Mouse (Mus musculus): ENCODE data around the gene Ptov1. TPM values are rescaled to one million over a fixed set of nuclear protein-coding genes. Genes with fewer than 3 reads are reported as not detected.

Ptov1 gene
- polyA plus RNA-seq, 1 experiment from 2014 or later = 459 TPM

DNA sequence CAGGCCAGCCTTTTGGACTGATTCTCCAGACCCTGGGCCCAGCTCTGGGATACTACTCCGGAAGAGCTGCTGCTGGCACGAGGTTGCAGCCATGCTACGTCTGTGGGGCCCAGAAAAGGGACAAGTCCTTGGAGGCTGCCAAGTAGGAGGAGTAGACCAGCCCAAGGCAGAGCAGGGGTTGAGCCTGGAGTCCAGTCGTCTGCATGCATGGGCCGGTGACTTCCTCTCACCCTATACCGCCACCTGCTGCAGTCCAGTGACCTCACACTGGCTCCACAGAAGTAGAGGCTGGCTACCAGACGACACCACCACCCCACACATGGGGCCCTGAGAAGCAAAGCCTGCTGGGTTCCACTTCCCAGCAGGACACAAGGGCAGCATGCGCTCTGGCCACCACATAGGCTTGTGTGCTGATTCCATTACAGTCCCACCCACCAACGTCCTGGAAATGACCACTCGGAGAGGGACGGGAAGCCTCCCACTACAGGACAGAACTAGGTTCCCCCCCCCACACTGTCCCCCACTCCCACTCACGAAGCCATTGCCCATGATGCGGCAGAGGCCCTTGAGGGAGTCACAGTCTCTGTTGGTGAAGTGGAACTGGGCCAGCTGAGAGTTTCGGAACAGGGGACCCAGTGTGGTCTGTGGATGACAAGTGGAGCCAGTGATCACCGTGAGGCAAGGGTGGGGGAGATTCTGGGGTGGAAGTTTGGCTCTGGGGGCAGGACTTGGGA lies 3.1 kb downstream of the Ptov1 start:
- H3K4me3 ChIP-seq (replicated peaks) = peak overlapping the region; percentile 75
- ATAC-seq (ENCODE audit: low FRiP score) = no peak
- peak overlapping the region; percentile 68 for H3K27ac ChIP-seq (replicated peaks)
- WGBS = 50% methylated on average over 15 of the region's 15 CpGs
- H3K9me3 ChIP-seq (replicated peaks) = no peaks in the 10 kb centered on the region
- H3K9ac ChIP-seq (replicated peaks) = peak overlapping the region; percentile 9; the same call in 1 of the 2 replicates
- peak overlapping the region; percentile 80 for H3K4me2 ChIP-seq
- H3K4me1 ChIP-seq = peaks cover 56% of the 10 kb centered on the region
- no peaks in the 10 kb centered on the region for H3K27me3 ChIP-seq (replicated peaks)
- H3K36me3 ChIP-seq = peaks cover 43% of the 10 kb centered on the region

GRCm38 (mm10) chr7:44864595-44865542 lies 4.7 kb downstream of the Ptov1 start:
- Histone ChIP-seq H3K9ac (replicated peaks) (no peak overlapping the region), H3K9me3 (replicated peaks) (no peaks in the 10 kb centered on the region), H3K36me3 (peaks cover 45% of the 10 kb centered on the region), H3K4me2 (peak overlapping the region; percentile 80; the same call in 1 of the 2 replicates), H3K4me1 (peaks cover 62% of the 10 kb centered on the region), H3K27me3 (replicated peaks) (no peaks in the 10 kb centered on the region), H3K27ac (replicated peaks) (peak overlapping the region; percentile 68), H3K4me3 (replicated peaks) (no peak overlapping the region)
- 83% methylated on average over 24 of the region's 24 CpGs for WGBS
- no peak for ATAC-seq (ENCODE audit: low FRiP score)

DNA sequence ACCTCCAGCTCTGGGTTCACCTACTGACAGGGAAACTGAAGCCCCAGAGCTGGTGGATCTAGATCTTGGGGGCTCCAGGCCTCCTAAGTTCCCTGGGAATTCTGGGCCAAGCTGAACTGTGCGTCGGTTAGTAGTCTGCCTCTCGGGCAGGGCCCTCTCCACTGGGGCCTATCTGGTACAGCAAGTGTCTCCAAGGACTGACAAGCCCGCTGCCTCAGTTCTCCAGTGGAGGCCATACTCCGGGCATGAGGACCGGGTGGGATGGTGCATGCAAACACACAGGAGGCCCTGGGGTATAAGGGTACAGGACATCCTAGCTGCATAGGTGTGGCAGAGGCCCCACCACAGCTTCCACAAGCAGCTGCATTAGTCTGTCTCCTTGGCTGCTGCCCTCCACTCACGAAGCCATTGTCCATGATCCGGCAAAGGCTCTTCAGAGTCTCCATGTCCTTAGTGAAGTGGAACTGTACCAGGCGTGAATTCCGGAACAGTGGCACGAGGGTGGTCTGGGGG lies 5.5 kb downstream of the Ptov1 start:
- H3K27me3 ChIP-seq (replicated peaks) = no peaks in the 10 kb centered on the region
- H3K4me1 ChIP-seq = peaks cover 70% of the 10 kb centered on the region
- H3K4me2 ChIP-seq = no peak overlapping the region
- no peak overlapping the region for H3K27ac ChIP-seq (replicated peaks)
- WGBS = 88% methylated on average over 11 of the region's 11 CpGs
- H3K4me3 ChIP-seq (replicated peaks) = no peak overlapping the region
- peaks cover 45% of the 10 kb centered on the region for H3K36me3 ChIP-seq
- H3K9me3 ChIP-seq (replicated peaks) = no peaks in the 10 kb centered on the region
- ATAC-seq (ENCODE audit: low FRiP score) = no peak
- no peak overlapping the region for H3K9ac ChIP-seq (replicated peaks)

GRCm38 (mm10) chr7:44863210-44863609 lies 6.4 kb downstream of the Ptov1 start:
- Histone ChIP-seq H3K4me2 (no peak overlapping the region), H3K4me3 (replicated peaks) (no peak overlapping the region), H3K27ac (replicated peaks) (no peak overlapping the region), H3K4me1 (peaks cover 71% of the 10 kb centered on the region), H3K9ac (replicated peaks) (no peak overlapping the region), H3K9me3 (replicated peaks) (no peaks in the 10 kb centered on the region), H3K36me3 (peaks cover 45% of the 10 kb centered on the region), H3K27me3 (replicated peaks) (no peaks in the 10 kb centered on the region)
- 91% methylated on average over 14 of the region's 14 CpGs for WGBS
- ATAC-seq (ENCODE audit: low FRiP score) = no peak

- H3K4me2 ChIP-seq = no peak overlapping the region
- H3K27ac ChIP-seq (replicated peaks) = no peak overlapping the region
- H3K4me3 ChIP-seq (replicated peaks) = no peak overlapping the region
- H3K9me3 ChIP-seq (replicated peaks) = no peaks in the 10 kb centered on the region
- H3K27me3 ChIP-seq (replicated peaks) = no peaks in the 10 kb centered on the region
- H3K9ac ChIP-seq (replicated peaks) = no peak overlapping the region
- H3K4me1 ChIP-seq = peaks cover 70% of the 10 kb centered on the region
- peaks cover 45% of the 10 kb centered on the region for H3K36me3 ChIP-seq
- 87% methylated on average over 8 of the region's 8 CpGs for WGBS
- no peak for ATAC-seq (ENCODE audit: low FRiP score)
Measured at GRCm38 (mm10) chr7:44862434-44862833, 7.2 kb downstream of the Ptov1 start.

DNA sequence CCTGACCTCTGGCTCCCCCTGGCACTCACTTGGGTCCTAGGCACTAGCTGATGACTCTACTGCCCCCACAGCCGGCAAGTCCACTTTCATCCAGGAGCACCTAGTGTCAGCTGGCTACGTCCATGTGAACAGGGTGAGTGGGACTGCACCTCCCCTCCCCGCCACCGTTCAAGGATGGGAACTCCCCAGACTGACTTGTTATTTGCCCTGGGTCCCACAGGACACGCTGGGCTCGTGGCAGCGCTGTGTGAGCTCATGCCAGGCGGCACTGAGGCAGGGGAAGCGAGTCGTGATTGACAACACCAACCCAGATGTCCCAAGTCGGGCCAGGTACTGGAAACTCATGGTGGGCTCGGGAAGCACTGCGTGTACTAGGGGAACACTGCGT lies 8.2 kb downstream of the Ptov1 start:
- H3K9me3 ChIP-seq (replicated peaks) = no peaks in the 10 kb centered on the region
- H3K27me3 ChIP-seq (replicated peaks) = no peaks in the 10 kb centered on the region
- peaks cover 65% of the 10 kb centered on the region for H3K4me1 ChIP-seq
- WGBS = 76% methylated on average over 14 of the region's 14 CpGs
- H3K9ac ChIP-seq (replicated peaks) = no peak overlapping the region
- H3K4me3 ChIP-seq (replicated peaks) = no peak overlapping the region
- peak overlapping the region; percentile 46 for H3K27ac ChIP-seq (replicated peaks)
- ATAC-seq (ENCODE audit: low FRiP score) = no peak
- no peak overlapping the region for H3K4me2 ChIP-seq
- H3K36me3 ChIP-seq = peaks cover 42% of the 10 kb centered on the region

- 60% methylated on average over 22 of the region's 22 CpGs for WGBS
- ATAC-seq (ENCODE audit: low FRiP score) = no peak
- Histone ChIP-seq H3K36me3 (peaks cover 40% of the 10 kb centered on the region), H3K27ac (replicated peaks) (peak overlapping the region; percentile 46), H3K9me3 (replicated peaks) (no peaks in the 10 kb centered on the region), H3K4me3 (replicated peaks) (no peak overlapping the region), H3K9ac (replicated peaks) (peak overlapping the region; percentile 20; the same call in 1 of the 2 replicates), H3K4me1 (peaks cover 63% of the 10 kb centered on the region), H3K27me3 (replicated peaks) (no peaks in the 10 kb centered on the region), H3K4me2 (no peak overlapping the region)
Measured at GRCm38 (mm10) chr7:44860576-44861428, 8.8 kb downstream of the Ptov1 start.

DNA sequence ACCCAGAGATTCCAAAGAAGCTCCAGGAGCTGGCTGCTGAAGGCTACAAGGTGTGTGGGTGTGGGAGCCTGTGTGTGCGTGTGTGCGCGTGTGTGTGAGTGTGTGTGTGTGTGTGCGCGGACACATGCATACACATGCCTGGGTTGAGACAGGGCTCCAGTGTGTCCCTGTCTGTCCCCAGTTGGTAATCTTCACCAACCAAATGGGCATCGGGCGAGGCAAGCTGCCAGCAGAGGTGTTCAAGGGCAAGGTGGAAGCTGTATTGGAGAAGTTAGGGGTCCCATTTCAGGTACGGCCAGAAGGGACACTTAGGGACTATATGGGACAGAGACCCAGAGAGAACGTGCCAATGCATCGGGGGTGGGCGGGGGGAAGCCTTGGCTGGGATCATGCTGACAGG lies 9.7 kb downstream of the Ptov1 start:
- H3K27ac ChIP-seq (replicated peaks) = no peak overlapping the region
- 90% methylated on average over 11 of the region's 11 CpGs for WGBS

GRCm38 (mm10) chr7:44857905-44858304 lies 11.7 kb downstream of the Ptov1 start:
- Histone ChIP-seq H3K27ac (replicated peaks) (peak overlapping the region; percentile 95), H3K4me1 (peaks cover 73% of the 10 kb centered on the region), H3K27me3 (replicated peaks) (no peaks in the 10 kb centered on the region), H3K9me3 (replicated peaks) (no peaks in the 10 kb centered on the region), H3K4me2 (peak overlapping the region; percentile 91), H3K9ac (replicated peaks) (peak overlapping the region; percentile 93), H3K36me3 (peaks cover 23% of the 10 kb centered on the region), H3K4me3 (replicated peaks) (peak overlapping the region; percentile 81)
- 22% methylated on average over 8 of the region's 8 CpGs for WGBS
- ATAC-seq (ENCODE audit: low FRiP score) = no peak

More for the DNA sequence above, 9.7 kb downstream of the Ptov1 start:
- Histone ChIP-seq H3K4me2 (no peak overlapping the region), H3K4me1 (peaks cover 62% of the 10 kb centered on the region), H3K27me3 (replicated peaks) (no peaks in the 10 kb centered on the region), H3K4me3 (replicated peaks) (no peak overlapping the region), H3K36me3 (peaks cover 37% of the 10 kb centered on the region), H3K9ac (replicated peaks) (no peak overlapping the region), H3K9me3 (replicated peaks) (no peaks in the 10 kb centered on the region)
- no peak for ATAC-seq (ENCODE audit: low FRiP score)

DNA sequence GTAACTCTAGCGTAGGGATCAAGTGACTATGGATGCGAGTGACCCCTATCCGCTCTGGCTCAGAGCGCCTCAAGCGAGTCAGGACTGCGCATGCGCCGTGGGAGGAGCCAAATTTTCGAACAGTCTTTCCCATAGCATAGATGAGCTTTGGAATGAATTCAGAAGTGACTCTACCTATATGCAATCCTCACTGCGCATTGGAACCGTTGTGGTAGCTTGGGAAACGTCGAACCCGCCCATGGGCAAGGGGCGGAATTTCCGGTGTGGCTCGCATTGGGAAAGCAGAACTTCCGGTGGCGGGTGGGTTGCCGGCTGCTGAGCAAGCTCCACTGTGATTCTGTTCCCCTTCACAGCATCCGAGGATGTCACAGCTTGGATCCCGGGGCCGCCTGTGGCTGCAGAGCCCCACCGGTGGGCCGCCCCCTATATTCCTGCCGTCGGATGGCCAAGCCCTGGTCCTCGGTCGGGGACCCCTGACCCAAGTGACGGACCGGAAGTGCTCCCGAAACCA lies 12.5 kb downstream of the Ptov1 start, which contains the start of gene Pnkp:
Pnkp (plus strand) TSS at position 98 of the 511 bp plus-strand sequence.
- ATAC-seq (ENCODE audit: low FRiP score) = peak; percentile 64
- Histone ChIP-seq H3K4me3 (replicated peaks) (peak within 1 kb of the TSS; percentile 81), H3K9ac (replicated peaks) (peak within 1 kb of the TSS; percentile 93), H3K36me3 (peaks cover 18% of the 10 kb centered on the region), H3K27me3 (replicated peaks) (no peaks in the 10 kb centered on the region), H3K27ac (replicated peaks) (peak within 1 kb of the TSS; percentile 95), H3K4me1 (peaks cover 81% of the 10 kb centered on the region), H3K4me2 (peak within 1 kb of the TSS; percentile 91), H3K9me3 (replicated peaks) (no peaks in the 10 kb centered on the region)
- under 1% methylated on average over 32 of the region's 32 CpGs for WGBS

Measured in neural tube, embryonic 15.5 days (tissue).